Mouse (Mus musculus) cortical plate, adult 2 months (tissue): ENCODE measurements around the gene Mlst8. TPM values are rescaled to one million over a fixed set of nuclear protein-coding genes. Genes with fewer than 3 reads are reported as not detected.
"Not testable (repeated sequence)": the region's sequence is repeated elsewhere in the genome, so short reads cannot be mapped to it uniquely, and the experiment has no call there.

Source experiments
- H3K27ac ChIP-seq: fragments of 200-500 bp; 2 replicates; pipeline ENCODE4 v1.5.1; 2012; ENCODE audit warnings: low read length, control low read depth, inconsistent platforms; ENCODE audit not compliant: insufficient read depth
- H3K4me1 ChIP-seq: fragments of 200-500 bp; 2 replicates; pipeline ENCODE4 v1.6.1; 2011; ENCODE audit warnings: low read length; ENCODE audit not compliant: control insufficient read depth, insufficient read depth
- H3K4me3 ChIP-seq: fragments of 200-500 bp; 2 replicates; pipeline ENCODE4 v1.5.1; 2011; ENCODE audit warnings: mild to moderate bottlenecking, low read length, control low read depth; ENCODE audit not compliant: insufficient read depth
- CTCF ChIP-seq: fragments of 200-500 bp; IDR thresholded peaks from 2 replicates; pipeline ENCODE4 v1.5.1; 2011; ENCODE audit warnings: mild to moderate bottlenecking, control low read depth, low read length; ENCODE audit not compliant: insufficient read depth; ENCODE audit errors: extremely low read depth
- POLR2A ChIP-seq: fragments of 200-500 bp; IDR thresholded peaks from 2 replicates; pipeline ENCODE4 v1.6.1; 2011; ENCODE audit warnings: mild to moderate bottlenecking, low read length, control low read depth; ENCODE audit not compliant: insufficient read depth; ENCODE audit errors: extremely low read depth
- polyA plus RNA-seq: library from polyadenylated mRNA; depleted of rRNA; stranded (reverse); fragments of >200 nt; gene quantifications from 2 replicates; pipeline ENCODE4 v1.2.3, GENCODE M21; 2012

The Mlst8 gene
- polyA plus RNA-seq, 1 experiment, result 37.0 TPM

DNA sequence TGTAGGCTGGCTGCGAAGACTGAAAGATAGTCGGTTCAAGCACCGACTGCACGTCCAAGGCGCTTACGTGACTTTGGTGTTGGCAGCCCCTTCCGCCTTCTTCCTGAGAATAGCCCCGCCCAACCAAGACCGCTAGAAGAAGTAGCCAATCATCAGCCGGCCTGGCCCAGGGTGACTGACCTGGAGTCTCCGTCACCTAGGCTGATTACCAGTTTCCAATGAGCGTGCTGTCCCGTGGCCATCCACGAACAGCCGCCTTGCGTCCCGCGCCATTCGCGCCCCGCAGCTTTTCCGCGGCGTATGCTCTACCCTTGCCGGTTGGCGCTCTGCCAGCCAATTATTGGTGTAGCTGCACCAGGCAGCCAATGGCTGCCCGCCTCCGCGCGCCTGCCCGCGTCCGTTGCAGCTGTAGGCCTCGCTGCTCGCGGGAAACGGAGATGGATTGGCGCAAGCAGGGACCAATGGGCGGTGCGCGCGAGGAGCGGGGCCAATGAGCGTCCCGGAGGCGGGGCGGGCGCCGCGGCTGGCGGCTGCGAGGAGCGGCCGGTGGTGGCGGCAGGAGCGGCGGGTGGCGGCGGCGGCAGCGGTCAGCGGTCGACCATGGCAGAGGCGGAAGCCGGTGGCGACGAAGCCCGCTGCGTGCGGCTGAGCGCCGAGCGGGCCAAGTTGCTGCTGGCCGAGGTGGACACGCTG lies 8.8 kb downstream of the Mlst8 start, which contains the start of the genes E4f1 and Pgp:
Gene E4f1 (minus strand): TSS at position 404 of the 693 bp plus-strand sequence.
Gene Pgp (plus strand): TSS at position 483 of the 693 bp plus-strand sequence.
- peak within 1 kb of the TSS; percentile 95 for H3K27ac ChIP-seq
- peaks cover 9% of the 10 kb centered on the region for H3K4me1 ChIP-seq
- peak within 1 kb of the TSS; percentile 56 for H3K4me3 ChIP-seq
- peak; percentile 62; the same call in 1 of the 2 replicates for TF ChIP-seq POLR2A
- no peak for TF ChIP-seq CTCF

GRCm38 (mm10) chr17:24469336-24469909 lies 9.5 kb downstream of the Mlst8 start:
- Histone ChIP-seq H3K4me1 (peaks cover 9% of the 10 kb centered on the region), H3K4me3 (peak overlapping the region; percentile 56), H3K27ac (0 out of 2 replicates have a peak overlapping the region, but pooled peaks have one; percentile 53)
- TF ChIP-seq CTCF (no peak), POLR2A (no peak)

DNA sequence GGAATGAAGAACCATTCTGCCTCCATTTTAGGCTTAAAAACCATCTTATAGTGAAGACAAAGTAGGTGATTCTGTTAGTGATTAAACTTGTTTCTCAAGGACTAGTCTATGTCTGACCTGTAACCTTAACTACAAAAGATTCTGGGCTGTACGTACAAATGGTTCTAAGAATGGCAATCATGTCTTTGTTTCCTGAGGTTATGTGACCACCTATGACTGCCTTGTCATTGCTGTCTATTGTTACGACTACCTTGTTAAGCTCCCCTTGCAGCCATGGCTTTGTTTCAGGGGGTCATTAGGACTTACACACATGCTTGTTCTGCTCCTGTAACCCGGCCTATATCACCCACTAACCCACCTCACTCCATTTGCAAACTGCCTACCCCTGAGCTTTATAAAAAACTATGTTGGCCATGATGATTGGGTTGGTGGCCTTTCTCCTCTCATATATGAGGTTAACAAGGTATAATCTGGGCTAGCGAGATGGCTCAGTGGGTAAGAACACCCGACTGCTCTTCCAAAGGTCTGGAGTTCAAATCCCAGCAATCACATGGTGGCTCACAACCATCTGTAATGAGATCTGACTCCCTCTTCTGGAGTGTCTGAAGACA lies 10.1 kb downstream of the Mlst8 start:
- Histone ChIP-seq H3K4me1 (peaks cover 9% of the 10 kb centered on the region), H3K27ac (no peak overlapping the region), H3K4me3 (no peak overlapping the region)
- no peak for TF ChIP-seq POLR2A
- TF ChIP-seq CTCF, result no peak

- Histone ChIP-seq H3K4me3 (no peak overlapping the region), H3K4me1 (no peaks in the 10 kb centered on the region), H3K27ac (no peak overlapping the region)
- TF ChIP-seq POLR2A, result no peak
- TF ChIP-seq CTCF, result no peak
These were observed 15.3 kb downstream of the Mlst8 start for GRCm38 (mm10) chr17:24463374-24464133.

DNA sequence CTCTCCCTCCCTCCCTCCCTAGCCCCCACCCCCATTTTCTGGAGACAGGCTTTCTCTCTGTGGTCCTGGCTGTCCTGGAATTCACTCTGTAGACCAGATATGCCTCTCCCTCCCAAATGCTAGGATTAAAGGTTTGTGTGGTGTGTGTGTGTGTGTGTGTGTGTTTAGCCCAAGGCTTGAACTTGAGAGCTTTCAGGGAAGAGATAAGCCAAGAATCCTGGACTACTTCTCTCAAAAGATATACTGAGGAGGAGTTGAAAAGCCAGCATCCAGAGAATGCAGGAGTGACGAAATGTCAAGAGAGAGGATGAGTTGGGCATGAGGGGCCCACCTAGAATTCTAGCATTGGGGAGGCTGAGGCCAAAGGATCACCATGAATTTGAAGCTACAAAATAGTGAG lies 15.9 kb downstream of the Mlst8 start:
- no peaks in the 10 kb centered on the region for H3K4me1 ChIP-seq
- TF ChIP-seq CTCF (no peak), POLR2A (no peak)
- no peak overlapping the region for H3K4me3 ChIP-seq
- H3K27ac ChIP-seq, result no peak overlapping the region

- TF ChIP-seq CTCF (peak; percentile 33; the same call in 1 of the 2 replicates), POLR2A (no peak)
- H3K27ac ChIP-seq, result no peak overlapping the region
- H3K4me3 ChIP-seq, result no peak overlapping the region
- no peaks in the 10 kb centered on the region for H3K4me1 ChIP-seq
These were observed 17.3 kb downstream of the Mlst8 start for GRCm38 (mm10) chr17:24461580-24461979.

GRCm38 (mm10) chr17:24455523-24456206 lies 23.2 kb downstream of the Mlst8 start:
- not testable (repeated sequence) for H3K27ac ChIP-seq, H3K4me1 ChIP-seq, H3K4me3 ChIP-seq

DNA sequence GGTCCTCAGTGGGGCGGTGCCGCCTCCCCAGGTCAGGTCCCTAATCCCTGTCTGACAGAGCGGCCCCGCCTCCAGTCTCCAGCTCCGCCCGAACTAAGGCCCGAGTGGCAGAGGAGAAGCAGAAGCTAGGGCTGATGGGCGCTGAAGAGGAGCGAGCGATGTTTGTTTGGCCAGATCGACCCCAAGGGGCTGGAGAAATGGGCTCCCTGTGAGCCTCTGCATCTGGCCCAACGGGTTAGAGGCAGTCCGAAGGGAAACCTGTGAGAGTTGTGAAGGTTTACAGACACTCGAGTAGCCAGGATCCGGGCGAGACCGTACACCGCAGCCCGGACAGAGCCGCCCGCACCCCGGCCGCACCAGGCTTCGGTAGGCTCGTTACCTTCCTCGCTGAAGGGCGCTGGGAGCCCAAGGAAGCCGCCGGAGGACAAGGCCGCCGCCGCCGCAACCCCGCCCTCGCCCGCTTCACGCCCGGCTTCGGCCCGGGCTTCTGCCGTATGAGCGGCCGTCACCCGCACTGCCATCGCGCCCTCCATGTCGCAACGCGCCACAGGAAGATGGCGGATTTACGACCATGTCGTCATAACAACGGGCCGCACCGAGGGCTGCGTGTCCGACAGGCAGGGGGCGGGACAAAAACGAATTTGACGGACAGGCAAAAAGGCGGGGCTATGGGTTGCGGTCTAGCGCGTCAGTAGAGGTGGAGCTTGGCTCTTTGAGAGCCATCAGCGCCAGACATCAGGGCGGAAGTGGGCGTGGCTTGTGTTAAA lies 23.9 kb downstream of the Mlst8 start:
- H3K27ac ChIP-seq, result peak overlapping the region; percentile 61
- TF ChIP-seq CTCF (no peak), POLR2A (peak; percentile 88; the same call in 1 of the 2 replicates)
- peak overlapping the region; percentile 61 for H3K4me3 ChIP-seq
- H3K4me1 ChIP-seq, result no peaks in the 10 kb centered on the region; the same call in 1 of the 2 replicates
